Mouse (Mus musculus): ENCODE results near the gene Pglyrp1. TPM values are rescaled to one million over a fixed set of nuclear protein-coding genes. Genes with fewer than 3 reads are reported as not detected.

Gene Pglyrp1
- polyA plus RNA-seq, 1 experiment from 2014 or later, result 13.7 TPM

Other genes starting within 250 kb of the Pglyrp1 start
- gene Psg21, start 214.6 kb upstream of the Pglyrp1 start, polyA plus RNA-seq (2015; fragmentation: Nextera tagmentation; extraction: Ambion mirVana), result not detected in 2 replicates
- gene Psg20, start 185.1 kb upstream of the Pglyrp1 start, polyA plus RNA-seq (2015; fragmentation: Nextera tagmentation; extraction: Ambion mirVana), result not detected in 2 replicates
- not detected in 2 replicates for gene Psg22, start 153.2 kb upstream of the Pglyrp1 start, polyA plus RNA-seq (2015; fragmentation: Nextera tagmentation; extraction: Ambion mirVana)
- gene Psg19, start 72.8 kb upstream of the Pglyrp1 start, polyA plus RNA-seq (2015; fragmentation: Nextera tagmentation; extraction: Ambion mirVana), result not detected in 2 replicates
- gene Psg17, start 49.7 kb upstream of the Pglyrp1 start, polyA plus RNA-seq (2015; fragmentation: Nextera tagmentation; extraction: Ambion mirVana), result not detected in 2 replicates
- gene Mill2, start 31.4 kb upstream of the Pglyrp1 start, polyA plus RNA-seq (2015; fragmentation: Nextera tagmentation; extraction: Ambion mirVana), result 0.45 and 0.53 TPM in 2 replicates
- gene Ccdc61, start 39.1 kb downstream of the Pglyrp1 start, polyA plus RNA-seq (2015; fragmentation: Nextera tagmentation; extraction: Ambion mirVana), result 23.5 and 23.6 TPM in 2 replicates
- 14.9 and 15.8 TPM in 2 replicates for gene Nova2, start 54.6 kb downstream of the Pglyrp1 start, polyA plus RNA-seq (2015; fragmentation: Nextera tagmentation; extraction: Ambion mirVana)
- gene Nanos2, start 116.1 kb downstream of the Pglyrp1 start, polyA plus RNA-seq (2015; fragmentation: Nextera tagmentation; extraction: Ambion mirVana), result 0.75 and 1.1 TPM in 2 replicates
- 4.8 and 5.2 TPM in 2 replicates for gene Mypop, start 119.9 kb downstream of the Pglyrp1 start, polyA plus RNA-seq (2015; fragmentation: Nextera tagmentation; extraction: Ambion mirVana)
- gene Irf2bp1, start 132.7 kb downstream of the Pglyrp1 start, polyA plus RNA-seq (2015; fragmentation: Nextera tagmentation; extraction: Ambion mirVana), result 23.4 and 24.6 TPM in 2 replicates
- gene Foxa3, start 152.2 kb downstream of the Pglyrp1 start, polyA plus RNA-seq (2015; fragmentation: Nextera tagmentation; extraction: Ambion mirVana), result not detected in 2 replicates
- 29.7 and 30.1 TPM in 2 replicates for gene Sympk, start 153.0 kb downstream of the Pglyrp1 start, polyA plus RNA-seq (2015; fragmentation: Nextera tagmentation; extraction: Ambion mirVana)
- not detected in 2 replicates for gene Rsph6a, start 183.4 kb downstream of the Pglyrp1 start, polyA plus RNA-seq (2015; fragmentation: Nextera tagmentation; extraction: Ambion mirVana)
- gene Dmwd, start 204.9 kb downstream of the Pglyrp1 start, polyA plus RNA-seq (2015; fragmentation: Nextera tagmentation; extraction: Ambion mirVana), result 25.4 and 25.6 TPM in 2 replicates
- gene Dmpk, start 212.5 kb downstream of the Pglyrp1 start, polyA plus RNA-seq (2015; fragmentation: Nextera tagmentation; extraction: Ambion mirVana), result 9.4 and 11.6 TPM in 2 replicates
- gene Six5, start 223.3 kb downstream of the Pglyrp1 start, polyA plus RNA-seq (2015; fragmentation: Nextera tagmentation; extraction: Ambion mirVana), result 2.4 and 2.8 TPM in 2 replicates
- 2.2 and 3.6 TPM in 2 replicates for gene Gm4969, start 247.0 kb downstream of the Pglyrp1 start, polyA plus RNA-seq (2015; fragmentation: Nextera tagmentation; extraction: Ambion mirVana)
- 18.9 and 20.2 TPM in 2 replicates for gene Fbxo46, start 248.5 kb downstream of the Pglyrp1 start, polyA plus RNA-seq (2015; fragmentation: Nextera tagmentation; extraction: Ambion mirVana)